Mouse (Mus musculus): ENCODE measurements around the gene Trim15. TPM values are rescaled to one million over a fixed set of nuclear protein-coding genes. Genes with fewer than 3 reads are reported as not detected.

Gene Trim15
- total RNA-seq, 1 experiment from 2014 or later, result not detected

DNA sequence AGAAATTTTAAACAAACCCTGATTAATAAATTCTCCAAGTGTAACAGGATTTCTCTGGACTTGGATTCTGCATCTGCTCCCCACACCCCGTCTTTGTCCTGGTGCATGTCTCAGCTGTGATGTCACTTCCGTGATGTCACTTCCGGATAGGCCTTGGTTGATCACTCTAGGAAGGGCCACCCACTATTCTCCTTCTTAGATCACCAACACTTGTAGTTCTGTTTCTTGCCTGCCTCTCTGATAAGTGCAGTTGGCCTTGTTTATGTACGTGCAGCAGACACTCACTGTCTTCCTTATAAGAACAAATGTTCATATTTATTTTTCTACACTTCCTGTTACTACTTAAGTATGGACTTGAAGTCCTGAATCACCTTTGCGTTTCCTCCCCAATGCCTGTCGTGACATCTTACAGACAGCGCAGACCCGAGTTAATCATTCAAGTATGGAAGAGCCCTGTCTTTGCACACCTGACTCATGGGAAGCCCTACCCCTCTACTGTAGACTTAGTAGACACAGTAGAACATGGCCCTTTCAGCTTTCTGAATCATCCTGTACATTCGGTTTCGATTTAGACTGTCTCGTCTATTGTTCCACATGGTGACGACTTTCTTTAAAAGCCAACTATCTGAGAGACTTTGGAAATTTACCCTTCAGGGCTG is 18.3 kb upstream of the Trim15 start:
- ATAC-seq (replicated peaks in 1 of 2; ENCODE audit: insufficient read depth in 1 of 2, low FRiP score in 2 of 2, low TSS enrichment in 1 of 2, low read depth in 1 of 2, poor library complexity in 2 of 2, severe bottlenecking in 2 of 2), result no peak

DNA sequence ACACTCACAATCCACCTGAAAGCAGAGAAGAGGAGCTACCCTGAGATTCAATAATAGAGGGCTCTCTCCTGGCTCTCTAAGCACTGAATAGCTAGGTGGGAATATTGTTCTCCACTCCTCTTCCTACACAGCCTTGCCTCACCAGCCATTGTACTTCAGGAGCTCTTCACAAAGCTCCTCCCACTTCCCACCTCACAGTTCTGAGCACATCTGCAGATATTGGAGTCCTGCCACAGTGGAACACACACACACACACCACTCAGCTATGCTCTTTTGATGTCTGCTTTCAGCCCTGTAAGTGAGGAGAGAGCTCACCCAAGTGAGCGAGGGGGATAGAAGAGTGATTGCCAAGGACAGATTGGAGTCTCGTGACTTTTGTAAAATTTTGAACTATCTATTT is 16.3 kb upstream of the Trim15 start:
- no peak for ATAC-seq (replicated peaks in 1 of 2; ENCODE audit: insufficient read depth in 1 of 2, low FRiP score in 2 of 2, low TSS enrichment in 1 of 2, low read depth in 1 of 2, poor library complexity in 2 of 2, severe bottlenecking in 2 of 2)

DNA sequence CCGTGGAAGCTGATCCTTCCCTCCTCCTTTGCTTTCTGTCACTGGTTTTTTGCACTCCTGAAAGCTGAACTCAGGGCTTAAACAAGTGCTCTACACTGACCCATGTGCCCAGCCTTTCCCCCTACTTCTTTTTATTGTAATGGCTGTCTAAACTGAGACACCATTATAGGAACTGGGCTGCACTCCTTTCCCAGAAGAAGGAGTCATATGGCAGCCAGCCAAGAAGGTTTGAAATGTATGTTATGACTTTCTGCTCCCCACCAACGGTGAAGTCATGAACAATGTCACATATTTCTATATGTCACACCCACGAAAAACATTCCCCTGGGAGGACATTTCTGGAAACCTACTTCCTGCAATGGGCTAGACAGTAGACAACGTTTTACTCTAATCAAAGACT is 7.6 kb upstream of the Trim15 start:
- no peak for ATAC-seq (replicated peaks in 1 of 2; ENCODE audit: insufficient read depth in 1 of 2, low FRiP score in 2 of 2, low TSS enrichment in 1 of 2, low read depth in 1 of 2, poor library complexity in 2 of 2, severe bottlenecking in 2 of 2)

DNA sequence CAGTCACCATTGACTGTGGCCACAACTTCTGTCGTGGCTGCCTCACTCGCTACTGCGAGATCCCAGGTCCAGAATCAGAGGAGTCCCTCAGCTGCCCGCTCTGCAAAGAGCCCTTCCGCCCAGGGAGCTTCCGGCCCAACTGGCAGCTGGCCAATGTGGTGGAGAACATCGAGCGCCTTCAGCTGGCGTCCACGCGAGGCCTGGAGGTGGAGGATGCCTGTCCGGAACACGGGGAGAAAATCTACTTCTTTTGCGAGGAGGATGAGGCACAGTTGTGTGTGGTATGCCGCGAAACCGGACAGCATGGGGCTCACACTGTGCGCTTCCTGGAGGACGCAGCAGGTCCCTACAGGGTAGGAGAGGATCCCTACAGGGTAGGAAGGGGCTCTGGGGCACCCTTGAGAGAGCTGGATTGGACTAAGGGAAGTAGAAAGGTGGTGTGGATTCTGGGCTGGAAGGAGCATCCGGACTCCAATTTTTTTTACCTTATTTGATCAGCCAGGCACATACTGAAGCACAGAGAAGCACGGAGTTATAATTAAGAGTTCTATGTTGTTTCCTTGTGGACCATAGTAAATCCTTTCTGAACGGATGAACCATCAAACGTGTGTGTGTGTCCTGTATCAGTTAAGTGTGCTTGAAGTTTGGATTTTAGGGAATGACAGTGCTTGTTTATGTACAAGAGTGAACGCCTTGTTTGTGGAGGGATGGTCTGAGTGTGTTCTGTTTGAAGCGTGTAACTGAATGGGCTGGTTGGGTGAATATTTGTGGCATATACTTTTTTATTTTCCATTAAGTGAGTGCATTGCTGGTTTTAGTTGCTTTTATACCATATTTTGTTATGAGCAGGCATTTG is 3.2 kb upstream of the Trim15 start:
- ATAC-seq (replicated peaks in 1 of 2; ENCODE audit: insufficient read depth in 1 of 2, low FRiP score in 2 of 2, low TSS enrichment in 1 of 2, low read depth in 1 of 2, poor library complexity in 2 of 2, severe bottlenecking in 2 of 2), result no peak

DNA sequence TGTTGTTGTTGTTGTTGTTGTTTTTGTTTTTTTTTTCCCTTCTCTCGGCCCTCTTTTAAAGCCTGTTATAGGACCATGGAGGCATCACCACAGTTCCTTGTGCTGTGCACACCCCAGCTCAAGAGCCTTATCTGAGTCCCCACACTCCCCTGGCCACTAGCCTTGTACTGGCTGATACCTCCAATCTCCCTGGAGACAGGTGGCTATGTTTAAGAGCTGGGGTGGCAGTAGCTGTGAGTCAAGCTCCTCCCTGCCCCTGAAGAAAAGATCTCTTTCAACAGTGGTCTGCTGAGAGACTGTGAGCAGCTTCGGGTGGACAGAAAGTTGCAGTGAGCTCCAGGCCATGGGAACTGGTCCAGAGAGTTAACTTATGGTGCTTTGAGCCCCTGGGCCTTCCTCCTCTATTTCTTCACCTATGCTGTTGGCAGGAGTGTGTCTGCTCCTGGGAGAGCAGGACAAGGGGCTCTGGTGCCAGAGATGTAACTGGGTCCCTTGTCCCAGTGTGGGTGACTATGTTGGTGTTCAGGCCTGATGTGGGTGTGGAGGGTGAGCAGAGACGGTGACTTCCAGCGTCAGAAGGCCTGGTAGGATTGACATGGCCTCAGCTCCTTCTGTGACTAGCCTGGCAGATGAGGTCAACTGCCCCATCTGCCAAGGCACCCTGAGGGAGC is 2.4 kb upstream of the Trim15 start, which contains the start of gene Trim10:
Gene Trim10, plus strand, starts transcription at position 291 of the 671 bp plus-strand sequence.
- ATAC-seq (replicated peaks in 1 of 2; ENCODE audit: insufficient read depth in 1 of 2, low FRiP score in 2 of 2, low TSS enrichment in 1 of 2, low read depth in 1 of 2, poor library complexity in 2 of 2, severe bottlenecking in 2 of 2), result peak; percentile 48 to 70; a peak in 2 of 4 replicates

DNA sequence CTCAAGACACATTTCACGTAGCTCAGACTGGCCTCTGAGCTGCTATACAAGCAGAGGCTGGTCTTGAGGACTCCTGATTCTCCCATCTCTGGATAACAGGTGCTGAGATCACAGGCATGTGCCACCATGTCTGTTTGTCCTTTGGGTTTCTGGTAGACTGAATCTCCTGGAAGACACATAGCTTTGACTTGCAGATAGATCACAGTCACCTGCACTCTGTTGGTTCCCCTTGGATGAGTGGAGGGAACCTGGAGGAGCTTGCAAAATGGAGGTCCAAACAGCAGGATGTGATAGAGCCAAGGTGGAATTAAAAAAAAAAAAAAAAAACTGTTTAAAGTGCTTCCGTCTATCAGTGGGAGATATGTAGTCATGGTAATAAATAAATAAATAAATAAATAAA is 1.8 kb upstream of the Trim15 start:
- no peak for ATAC-seq (replicated peaks in 1 of 2; ENCODE audit: insufficient read depth in 1 of 2, low FRiP score in 2 of 2, low TSS enrichment in 1 of 2, low read depth in 1 of 2, poor library complexity in 2 of 2, severe bottlenecking in 2 of 2)

DNA sequence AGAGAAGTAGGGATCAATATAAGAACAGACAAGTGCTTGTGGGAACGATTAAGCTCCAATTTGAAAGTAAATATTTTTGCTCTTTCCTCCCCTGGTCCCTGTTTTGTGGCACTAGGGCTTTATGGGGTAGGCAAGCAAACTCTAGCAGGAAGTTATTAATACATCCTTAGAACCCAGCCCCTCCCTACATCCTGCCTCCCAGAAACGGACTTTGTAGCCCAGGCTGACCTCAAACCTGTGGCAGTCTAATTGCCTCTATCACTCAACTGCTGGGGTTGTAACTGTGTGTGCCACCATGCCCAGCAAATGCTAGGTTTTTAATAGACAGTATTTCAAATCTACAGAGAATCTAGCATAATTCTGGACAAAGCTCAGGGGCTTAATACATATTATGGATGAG is 5.3 kb downstream of the Trim15 start:
- no peak for ATAC-seq (replicated peaks in 1 of 2; ENCODE audit: insufficient read depth in 1 of 2, low FRiP score in 2 of 2, low TSS enrichment in 1 of 2, low read depth in 1 of 2, poor library complexity in 2 of 2, severe bottlenecking in 2 of 2)

DNA sequence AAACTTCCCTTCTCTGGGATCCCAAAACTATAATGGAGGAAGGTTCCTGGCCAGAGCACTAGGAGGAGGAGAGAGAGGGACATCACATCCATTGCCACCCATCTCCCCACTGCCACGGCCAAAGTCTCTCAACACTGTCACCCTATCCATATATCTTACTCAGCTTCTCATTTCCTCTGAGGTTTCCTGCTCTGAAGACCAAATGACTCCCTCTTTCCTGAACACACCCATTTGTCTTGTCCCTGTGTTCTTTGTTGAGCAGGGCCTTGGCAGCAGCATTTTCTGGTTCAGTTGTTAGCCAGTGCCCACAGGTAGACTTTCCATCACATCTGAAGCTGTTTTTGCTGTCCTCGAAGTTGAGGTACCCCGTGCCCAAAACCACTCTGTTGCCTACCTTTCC is 8.8 kb downstream of the Trim15 start:
- ATAC-seq (replicated peaks in 1 of 2; ENCODE audit: insufficient read depth in 1 of 2, low FRiP score in 2 of 2, low TSS enrichment in 1 of 2, low read depth in 1 of 2, poor library complexity in 2 of 2, severe bottlenecking in 2 of 2), result no peak

DNA sequence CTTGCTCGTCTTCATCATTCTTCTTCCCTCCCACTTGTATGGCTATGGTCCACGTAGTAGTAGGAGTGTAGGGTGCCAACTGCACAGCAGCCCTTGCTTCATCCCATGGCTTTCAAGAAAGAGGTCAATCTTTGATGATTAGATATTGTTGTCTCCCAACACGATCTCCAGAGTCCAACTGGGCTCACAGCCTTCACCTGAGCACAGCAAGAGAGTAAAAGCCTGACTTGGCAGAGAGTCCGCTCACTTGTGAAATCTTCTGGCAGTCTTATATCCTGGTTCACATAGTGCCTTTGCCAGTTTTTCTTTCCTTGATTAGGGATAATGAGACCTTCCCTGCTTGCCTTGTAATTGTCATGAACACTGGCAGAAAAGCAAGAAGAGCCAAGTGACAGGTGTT is 10.8 kb downstream of the Trim15 start:
- no peak for ATAC-seq (replicated peaks in 1 of 2; ENCODE audit: insufficient read depth in 1 of 2, low FRiP score in 2 of 2, low TSS enrichment in 1 of 2, low read depth in 1 of 2, poor library complexity in 2 of 2, severe bottlenecking in 2 of 2)

DNA sequence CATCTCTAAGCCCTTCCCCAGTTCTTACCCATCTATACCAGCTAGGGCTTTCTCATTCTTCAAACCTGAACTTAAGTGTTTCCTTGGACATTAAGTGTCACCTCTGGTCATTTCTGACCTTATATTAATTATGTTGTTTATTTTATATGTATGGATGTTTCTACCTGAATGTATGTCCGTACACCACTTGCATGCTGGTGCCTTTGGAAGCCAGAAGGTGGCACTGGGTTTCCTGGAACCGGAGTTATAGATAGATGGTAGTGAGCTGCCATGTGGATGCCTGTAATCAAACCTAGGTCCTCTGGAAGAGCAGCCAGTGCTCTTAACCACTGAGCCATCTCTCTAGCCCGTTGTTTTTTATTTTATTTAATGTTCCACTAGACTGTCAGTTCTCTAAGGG is 11.5 kb downstream of the Trim15 start:
- ATAC-seq (replicated peaks in 1 of 2; ENCODE audit: insufficient read depth in 1 of 2, low FRiP score in 2 of 2, low TSS enrichment in 1 of 2, low read depth in 1 of 2, poor library complexity in 2 of 2, severe bottlenecking in 2 of 2), result no peak

DNA sequence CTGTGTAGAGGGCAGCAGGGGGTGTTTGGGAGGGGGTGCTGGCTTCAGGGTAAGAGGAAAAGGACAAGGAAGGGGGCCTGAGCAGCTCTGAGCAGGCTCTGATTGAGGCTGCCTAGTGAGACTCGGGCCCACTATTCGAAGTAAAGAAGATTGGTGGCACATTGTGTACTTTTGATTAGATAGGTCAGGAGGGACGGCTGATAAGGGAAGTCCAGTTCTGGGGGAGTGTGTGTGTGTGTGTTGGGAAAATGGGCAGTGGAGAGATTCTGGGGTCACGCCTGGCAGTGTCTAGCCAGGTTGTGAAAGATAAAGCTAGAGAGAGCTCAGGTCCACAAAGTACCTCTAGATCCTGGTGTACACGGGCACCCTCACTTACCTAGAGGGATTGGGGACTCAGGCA is 15.4 kb downstream of the Trim15 start:
- ATAC-seq (replicated peaks in 1 of 2; ENCODE audit: insufficient read depth in 1 of 2, low FRiP score in 2 of 2, low TSS enrichment in 1 of 2, low read depth in 1 of 2, poor library complexity in 2 of 2, severe bottlenecking in 2 of 2), result no peak

DNA sequence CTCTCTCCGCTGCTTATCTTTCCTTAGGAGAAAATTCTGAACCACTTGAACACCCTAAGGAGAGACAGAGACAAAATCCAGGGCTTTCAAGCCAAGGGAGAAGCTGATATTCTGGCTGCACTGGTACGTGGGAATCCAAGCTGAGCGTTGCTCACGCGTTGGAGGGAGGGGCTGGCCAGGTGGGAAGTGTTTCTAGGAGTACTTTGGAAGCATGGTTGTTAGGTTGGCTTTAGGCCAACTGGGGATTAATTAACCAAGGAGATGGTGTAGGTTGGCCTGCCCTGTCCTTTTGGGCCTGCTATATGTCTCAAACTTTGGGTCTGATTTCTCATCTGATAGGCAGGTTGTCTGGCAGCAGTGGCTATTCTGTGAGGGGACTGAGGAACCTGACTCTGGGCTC is 15.8 kb downstream of the Trim15 start:
- ATAC-seq (replicated peaks in 1 of 2; ENCODE audit: insufficient read depth in 1 of 2, low FRiP score in 2 of 2, low TSS enrichment in 1 of 2, low read depth in 1 of 2, poor library complexity in 2 of 2, severe bottlenecking in 2 of 2), result no peak

DNA sequence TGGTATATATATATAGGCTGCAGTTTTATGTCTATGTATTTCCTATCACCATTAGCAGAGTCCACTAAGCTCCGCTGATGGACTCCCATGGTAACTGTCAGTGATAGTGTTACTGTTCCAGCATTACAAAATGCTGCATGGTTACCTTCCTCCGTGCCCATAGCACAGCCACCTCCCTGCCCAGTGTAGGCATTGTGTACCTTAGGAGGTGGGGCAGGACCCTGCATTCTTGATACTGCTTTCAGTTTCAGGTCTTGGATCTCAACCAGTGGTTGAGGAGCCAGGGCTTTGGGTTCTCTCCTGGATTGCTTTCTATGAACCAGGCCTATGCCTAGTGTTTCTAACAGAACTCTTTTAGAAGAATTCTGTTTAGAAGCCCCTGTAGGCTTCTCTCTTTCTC is 17.0 kb downstream of the Trim15 start:
- no peak for ATAC-seq (replicated peaks in 1 of 2; ENCODE audit: insufficient read depth in 1 of 2, low FRiP score in 2 of 2, low TSS enrichment in 1 of 2, low read depth in 1 of 2, poor library complexity in 2 of 2, severe bottlenecking in 2 of 2)

DNA sequence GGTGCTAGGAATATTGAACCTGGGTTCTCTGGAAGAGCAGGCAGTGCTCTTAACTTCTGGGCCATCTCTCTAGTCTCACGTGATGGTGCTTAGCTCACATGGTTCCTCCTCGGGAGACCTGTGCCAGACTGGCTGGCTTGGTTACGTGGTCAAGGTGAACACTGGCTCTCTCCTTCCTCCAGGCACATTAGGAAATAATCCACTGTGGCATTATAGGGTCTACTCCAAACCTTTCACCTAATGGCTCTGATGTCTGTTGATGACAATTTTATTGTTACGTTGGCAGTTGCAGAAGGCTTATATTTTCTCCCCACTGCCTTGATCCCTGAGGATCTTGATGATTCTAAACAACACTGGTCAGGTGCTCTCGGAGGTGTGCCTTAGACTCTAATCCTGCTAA is 18.1 kb downstream of the Trim15 start:
- no peak for ATAC-seq (replicated peaks in 1 of 2; ENCODE audit: insufficient read depth in 1 of 2, low FRiP score in 2 of 2, low TSS enrichment in 1 of 2, low read depth in 1 of 2, poor library complexity in 2 of 2, severe bottlenecking in 2 of 2)

DNA sequence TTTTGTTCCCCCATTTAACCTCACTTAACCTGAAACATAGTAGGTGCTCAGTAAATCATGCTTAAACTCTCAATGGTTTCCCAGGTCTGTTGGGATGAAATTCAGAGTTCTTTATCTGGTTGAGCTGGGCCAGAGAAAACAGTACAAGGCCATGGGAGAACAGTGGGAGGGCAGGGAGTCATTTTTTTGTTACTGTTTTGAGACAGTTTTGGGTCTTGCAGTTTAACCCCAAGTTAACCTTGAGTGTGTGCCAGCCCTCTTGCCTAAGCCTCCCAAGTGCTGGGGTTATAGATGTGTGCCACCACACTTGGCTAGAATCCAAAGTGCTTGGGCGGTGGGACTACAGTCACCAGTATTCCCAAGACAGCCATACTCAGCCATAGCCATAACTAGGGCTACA is 22.3 kb downstream of the Trim15 start:
- ATAC-seq (replicated peaks in 1 of 2; ENCODE audit: insufficient read depth in 1 of 2, low FRiP score in 2 of 2, low TSS enrichment in 1 of 2, low read depth in 1 of 2, poor library complexity in 2 of 2, severe bottlenecking in 2 of 2), result no peak

DNA sequence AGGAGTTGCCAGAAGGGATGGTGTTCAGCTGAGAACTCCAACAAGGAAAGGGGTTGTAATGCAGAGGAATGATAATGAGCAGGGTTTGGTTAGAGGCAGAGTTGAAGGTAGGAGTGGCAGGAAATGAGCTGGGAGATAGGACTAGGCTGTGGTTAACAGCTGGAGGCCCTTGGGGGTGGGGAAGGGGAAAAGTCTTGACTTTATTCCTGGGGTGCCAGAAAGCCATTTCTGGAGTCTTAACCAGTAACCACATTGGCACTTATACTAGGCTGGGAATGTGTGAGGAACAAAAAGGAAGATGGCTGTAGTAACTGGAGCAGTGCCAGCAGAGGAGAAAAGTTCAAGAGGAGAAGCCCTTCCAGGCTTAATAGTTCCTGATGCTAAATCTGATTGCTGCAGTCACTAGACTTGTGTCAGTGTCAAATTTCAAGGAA is 22.7 kb downstream of the Trim15 start:
- ATAC-seq (replicated peaks in 1 of 2; ENCODE audit: insufficient read depth in 1 of 2, low FRiP score in 2 of 2, low TSS enrichment in 1 of 2, low read depth in 1 of 2, poor library complexity in 2 of 2, severe bottlenecking in 2 of 2), result peak in 1 of 2 experiments; percentile 52; a peak in 2 of 4 replicates

DNA sequence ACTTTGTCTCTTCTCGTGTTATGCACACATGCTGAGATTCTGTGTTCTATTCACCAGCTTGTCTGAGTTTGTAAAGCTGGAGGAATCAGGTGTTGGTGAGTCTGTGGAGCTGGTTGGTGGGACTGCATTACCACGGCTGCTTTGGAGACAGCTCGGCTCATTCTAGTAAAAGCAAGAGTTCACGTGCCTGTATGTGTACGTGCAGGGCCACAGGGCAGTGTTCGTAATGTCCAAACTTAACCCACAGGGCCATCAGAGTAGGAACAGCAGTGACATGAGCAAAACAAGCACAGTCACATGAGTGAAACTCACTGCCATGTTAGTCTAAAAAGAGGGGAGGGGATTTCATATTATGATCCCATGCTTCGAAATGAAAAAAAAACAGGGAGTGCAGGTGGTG is 23.3 kb downstream of the Trim15 start:
- ATAC-seq (replicated peaks in 1 of 2; ENCODE audit: insufficient read depth in 1 of 2, low FRiP score in 2 of 2, low TSS enrichment in 1 of 2, low read depth in 1 of 2, poor library complexity in 2 of 2, severe bottlenecking in 2 of 2), result no peak

DNA sequence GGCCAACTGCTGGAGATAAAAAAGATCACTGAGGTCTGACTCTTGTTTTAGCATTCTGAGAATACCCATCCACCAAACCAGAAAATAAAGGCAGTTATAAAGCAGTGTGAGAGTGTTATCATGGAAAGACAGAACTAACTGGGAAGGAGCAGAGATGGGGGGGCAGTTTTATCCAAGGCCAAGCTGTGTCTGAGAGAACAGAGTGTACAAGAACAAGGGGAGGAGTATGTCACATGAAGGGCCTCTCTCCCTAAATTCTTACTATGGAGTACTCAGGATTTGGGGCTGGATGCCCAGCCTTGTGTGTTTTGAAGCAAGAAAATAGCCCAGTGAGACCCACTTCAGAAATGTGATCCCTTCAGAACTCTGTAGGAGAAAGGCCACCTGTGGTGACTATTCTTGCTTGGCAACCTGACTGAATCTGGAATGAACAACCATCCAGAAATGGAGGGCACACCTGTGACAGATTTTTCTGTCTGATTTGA is 26.0 kb downstream of the Trim15 start:
- ATAC-seq (replicated peaks in 1 of 2; ENCODE audit: insufficient read depth in 1 of 2, low FRiP score in 2 of 2, low TSS enrichment in 1 of 2, low read depth in 1 of 2, poor library complexity in 2 of 2, severe bottlenecking in 2 of 2), result no peak
